Mouse (Mus musculus): ENCODE measurements around the gene Heatr5a. TPM values are rescaled to one million over a fixed set of nuclear protein-coding genes. Genes with fewer than 3 reads are reported as not detected.

Heatr5a gene
- polyA plus RNA-seq, 1 experiment, result 0.07 TPM

DNA sequence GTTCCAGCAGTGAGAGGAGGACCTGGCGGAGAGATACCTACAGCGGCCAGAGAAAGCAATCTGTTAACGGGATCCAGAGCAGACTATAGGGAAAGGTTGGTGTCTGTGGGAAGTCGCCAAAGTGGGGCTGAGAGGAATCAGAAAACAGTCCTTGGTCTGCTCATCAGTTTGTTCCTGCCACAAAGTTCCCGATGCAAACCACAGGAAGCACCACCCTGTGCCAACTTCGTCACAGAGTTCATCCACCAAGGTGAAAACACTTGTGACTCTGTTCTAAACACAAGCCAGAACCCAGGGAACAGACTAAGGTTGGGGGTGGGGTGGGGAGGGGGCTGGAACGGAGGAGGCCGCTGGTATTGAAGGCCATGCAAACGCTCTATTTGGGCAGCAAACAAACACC is 5.4 kb upstream of the Heatr5a start:
- Histone ChIP-seq H3K4me3 (replicated peaks) (no peak overlapping the region), H3K27me3 (ENCODE audit: control insufficient read depth) (no peaks in the 10 kb centered on the region), H3K36me3 (ENCODE audit: control insufficient read depth) (peaks cover 3% of the 10 kb centered on the region; the same call in 1 of the 2 replicates), H3K9me3 (ENCODE audit: control insufficient read depth, low read length) (peaks cover 7% of the 10 kb centered on the region), H3K4me1 (ENCODE audit: control insufficient read depth) (peaks cover 6% of the 10 kb centered on the region)
- TF ChIP-seq GATA1 (IDR thresholded peaks at IDR 0.05; ENCODE audit: low read length) (no peak), TAL1 (IDR thresholded peaks at IDR 0.05; ENCODE audit: low read length) (no peak)

DNA sequence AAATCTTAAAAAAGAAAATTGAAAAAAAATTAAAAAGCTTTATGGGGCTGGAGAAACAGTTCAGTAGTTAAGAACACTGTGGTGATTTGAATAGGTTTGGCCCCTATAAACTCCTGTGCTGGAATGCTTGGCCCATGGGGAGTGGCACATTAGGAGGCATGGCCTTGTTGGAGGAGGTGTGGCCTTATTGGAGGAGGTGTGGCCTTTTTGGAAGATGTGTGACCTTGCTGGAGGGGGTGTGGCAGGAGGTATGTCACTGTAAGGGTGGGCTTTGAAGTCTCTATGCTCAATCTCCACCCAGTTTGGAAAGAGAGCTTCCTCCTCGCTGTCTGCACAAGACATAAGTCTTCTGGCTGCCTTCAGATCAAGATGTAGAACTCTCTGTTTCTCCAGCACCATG is 3.3 kb upstream of the Heatr5a start:
- peaks cover 7% of the 10 kb centered on the region for H3K9me3 ChIP-seq (ENCODE audit: control insufficient read depth, low read length)
- H3K4me1 ChIP-seq (ENCODE audit: control insufficient read depth), result peaks cover 17% of the 10 kb centered on the region
- H3K36me3 ChIP-seq (ENCODE audit: control insufficient read depth), result peaks cover 3% of the 10 kb centered on the region; the same call in 1 of the 2 replicates
- TF ChIP-seq GATA1 (IDR thresholded peaks at IDR 0.05; ENCODE audit: low read length) (no peak), TAL1 (IDR thresholded peaks at IDR 0.05; ENCODE audit: low read length) (no peak)
- H3K4me3 ChIP-seq (replicated peaks), result no peak overlapping the region
- no peaks in the 10 kb centered on the region for H3K27me3 ChIP-seq (ENCODE audit: control insufficient read depth)

DNA sequence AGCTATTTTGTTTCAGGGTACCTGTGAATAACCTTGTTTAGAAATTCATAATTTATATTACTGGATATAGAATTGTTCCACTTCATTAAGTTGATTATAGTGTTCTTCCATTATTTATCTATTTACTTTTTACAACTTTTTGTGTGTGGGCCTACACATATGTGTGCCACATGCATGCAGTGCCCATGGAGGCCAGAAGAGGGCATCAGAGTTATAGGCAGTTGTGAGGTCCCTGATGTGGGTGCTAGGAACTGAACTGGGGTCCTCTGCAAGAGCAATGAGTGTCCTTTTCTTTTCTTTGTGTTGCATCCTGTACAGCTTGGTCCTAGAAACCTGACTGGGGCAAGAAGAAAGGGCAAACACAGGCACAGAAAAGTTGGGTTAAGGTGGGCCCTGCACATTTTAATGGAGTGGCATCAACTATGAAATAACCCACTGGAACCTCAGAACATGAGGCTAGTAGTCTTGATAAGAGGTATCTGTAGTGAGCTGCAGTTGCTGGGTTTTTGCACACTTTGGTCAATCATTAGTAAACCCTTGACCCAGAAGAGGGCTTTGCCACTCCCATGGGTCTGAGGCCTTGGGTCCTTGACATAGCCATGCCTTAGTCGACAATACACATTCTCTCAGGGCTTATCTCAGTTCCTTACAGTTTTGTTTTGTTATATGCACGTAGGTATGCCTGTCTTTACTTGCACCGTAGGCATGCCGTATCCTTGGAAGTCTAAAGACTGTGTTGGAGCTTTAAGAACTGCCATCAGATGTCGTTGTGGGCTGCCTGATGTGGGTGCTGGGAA is 1.3 kb upstream of the Heatr5a start:
- Histone ChIP-seq H3K4me3 (replicated peaks) (no peak overlapping the region), H3K9me3 (ENCODE audit: control insufficient read depth, low read length) (peaks cover 7% of the 10 kb centered on the region)

DNA sequence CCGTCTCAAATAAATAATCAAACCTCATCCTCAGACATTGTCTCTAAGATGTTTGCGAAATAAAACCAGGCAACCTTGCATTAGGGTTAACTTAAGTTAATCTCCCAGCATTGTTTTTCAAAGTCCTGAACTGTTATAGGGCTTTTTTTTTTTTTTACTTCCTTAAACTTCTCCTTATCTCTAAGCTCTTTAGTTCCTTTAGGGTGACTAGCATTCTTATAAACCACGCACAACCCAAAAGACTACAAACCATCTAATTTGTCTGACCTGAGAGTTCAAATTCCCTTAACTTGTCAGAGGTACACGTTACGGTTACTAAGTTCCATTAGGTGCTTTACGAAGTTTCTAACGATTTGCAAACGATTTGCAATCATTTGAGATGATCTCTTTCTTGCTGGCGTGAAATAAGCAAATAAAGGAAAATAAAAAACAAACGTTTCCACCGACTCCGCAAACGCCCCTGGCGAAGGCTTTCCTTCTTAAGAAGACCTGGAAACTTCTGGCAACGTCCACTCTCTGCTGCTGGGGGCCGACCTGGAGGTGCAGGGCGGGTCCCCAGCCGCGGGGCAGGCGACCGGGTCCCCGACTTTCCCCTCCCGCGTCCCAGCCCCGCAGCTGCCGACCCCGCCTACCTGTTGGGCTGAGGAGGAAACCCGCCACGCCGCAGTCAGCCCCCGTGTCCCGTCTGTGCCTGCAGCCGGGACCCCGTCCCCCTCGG is 610 bp downstream of the Heatr5a start:
- Histone ChIP-seq H3K27me3 (ENCODE audit: control insufficient read depth) (no peaks in the 10 kb centered on the region), H3K4me3 (replicated peaks) (peak overlapping the region; percentile 95), H3K9me3 (ENCODE audit: control insufficient read depth, low read length) (peaks cover 7% of the 10 kb centered on the region), H3K4me1 (ENCODE audit: control insufficient read depth) (peaks cover 32% of the 10 kb centered on the region), H3K36me3 (ENCODE audit: control insufficient read depth) (peaks cover 18% of the 10 kb centered on the region)
- TF ChIP-seq GATA1 (IDR thresholded peaks at IDR 0.05; ENCODE audit: low read length), result no peak
- TF ChIP-seq TAL1 (IDR thresholded peaks at IDR 0.05; ENCODE audit: low read length), result no peak

More for the DNA sequence above, 1.3 kb upstream of the Heatr5a start:
- TF ChIP-seq TAL1 (IDR thresholded peaks at IDR 0.05; ENCODE audit: low read length), result no peak
- no peak for TF ChIP-seq GATA1 (IDR thresholded peaks at IDR 0.05; ENCODE audit: low read length)
- Histone ChIP-seq H3K4me1 (ENCODE audit: control insufficient read depth) (peaks cover 32% of the 10 kb centered on the region), H3K36me3 (ENCODE audit: control insufficient read depth) (peaks cover 9% of the 10 kb centered on the region), H3K27me3 (ENCODE audit: control insufficient read depth) (no peaks in the 10 kb centered on the region)

DNA sequence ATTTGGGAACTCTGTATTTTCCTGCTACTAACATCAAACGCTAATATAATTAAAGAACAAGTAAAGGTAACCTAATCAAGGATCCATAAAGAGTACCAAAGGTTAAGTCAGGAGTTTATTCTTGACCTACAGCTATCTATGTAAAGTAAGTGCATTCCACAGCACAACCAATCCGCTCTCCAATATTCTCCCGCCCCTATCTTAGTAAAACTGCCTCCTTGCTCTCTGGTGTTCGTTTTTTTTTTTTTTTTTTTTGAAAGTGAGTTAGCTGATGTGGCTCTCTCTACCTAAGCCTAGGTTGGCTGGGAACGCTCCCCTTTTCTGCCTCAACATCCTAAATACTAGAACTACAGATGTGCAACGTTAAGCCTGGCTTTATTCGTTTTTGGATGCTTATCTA is 1.2 kb downstream of the Heatr5a start:
- H3K4me1 ChIP-seq (ENCODE audit: control insufficient read depth), result peaks cover 32% of the 10 kb centered on the region
- peaks cover 7% of the 10 kb centered on the region for H3K9me3 ChIP-seq (ENCODE audit: control insufficient read depth, low read length)
- TF ChIP-seq TAL1 (IDR thresholded peaks at IDR 0.05; ENCODE audit: low read length) (no peak), GATA1 (IDR thresholded peaks at IDR 0.05; ENCODE audit: low read length) (no peak)
- H3K27me3 ChIP-seq (ENCODE audit: control insufficient read depth), result no peaks in the 10 kb centered on the region
- H3K36me3 ChIP-seq (ENCODE audit: control insufficient read depth), result peaks cover 18% of the 10 kb centered on the region
- peak overlapping the region; percentile 95 for H3K4me3 ChIP-seq (replicated peaks)

DNA sequence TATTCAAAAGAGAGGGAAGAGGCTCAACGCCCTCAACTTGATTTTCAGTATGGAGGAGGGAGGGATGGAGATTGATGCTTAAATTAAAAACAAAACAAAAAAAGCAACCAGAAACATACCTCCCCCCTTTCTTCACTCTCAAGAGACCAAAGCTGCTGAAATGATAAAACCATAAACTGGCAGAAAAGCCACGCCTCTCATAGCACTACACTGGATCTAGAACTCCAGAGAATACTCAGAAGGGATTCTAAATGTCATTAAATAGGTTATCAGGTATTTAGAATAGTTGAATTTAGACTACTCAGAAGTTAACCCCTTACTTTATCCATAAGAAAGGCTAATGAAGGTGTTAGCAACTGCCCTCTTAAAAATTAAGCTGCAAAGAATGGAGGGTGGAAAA is 2.0 kb downstream of the Heatr5a start:
- TF ChIP-seq GATA1 (IDR thresholded peaks at IDR 0.05; ENCODE audit: low read length), result no peak
- TF ChIP-seq TAL1 (IDR thresholded peaks at IDR 0.05; ENCODE audit: low read length), result no peak
- peak overlapping the region; percentile 95 for H3K4me3 ChIP-seq (replicated peaks)
- peaks cover 31% of the 10 kb centered on the region for H3K4me1 ChIP-seq (ENCODE audit: control insufficient read depth)
- H3K27me3 ChIP-seq (ENCODE audit: control insufficient read depth), result no peaks in the 10 kb centered on the region
- H3K36me3 ChIP-seq (ENCODE audit: control insufficient read depth), result peaks cover 19% of the 10 kb centered on the region
- H3K9me3 ChIP-seq (ENCODE audit: control insufficient read depth, low read length), result peaks cover 7% of the 10 kb centered on the region

DNA sequence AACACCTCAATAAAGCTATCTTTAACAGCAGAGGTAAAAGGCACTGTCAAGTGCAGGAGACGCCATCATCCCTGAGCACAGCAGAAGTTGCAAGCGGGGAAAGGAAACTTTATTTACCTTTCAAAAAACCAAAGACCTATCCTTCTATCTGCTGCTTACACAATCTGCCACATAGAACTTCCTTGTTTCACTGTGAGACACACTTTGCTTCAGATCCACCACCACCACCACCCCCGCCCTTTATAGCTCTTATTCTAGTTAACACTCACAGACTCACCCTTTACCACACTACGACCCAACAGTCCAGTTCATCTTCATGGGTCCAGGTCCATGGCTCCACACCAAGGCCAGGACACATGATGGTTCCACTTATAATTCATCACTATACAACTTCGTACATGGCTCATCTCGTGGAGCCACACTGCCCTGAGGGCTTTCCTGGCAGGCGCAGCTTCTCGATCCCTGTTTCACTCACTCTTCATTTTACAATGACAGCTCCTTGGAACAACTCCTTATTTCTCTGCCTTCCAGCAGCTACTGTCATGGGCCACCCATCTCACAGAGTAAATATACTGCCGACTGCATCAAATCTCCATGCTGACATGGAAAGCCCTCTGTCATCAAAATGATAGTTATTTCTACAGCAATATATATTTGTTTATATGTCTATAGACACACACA is 3.1 kb downstream of the Heatr5a start:
- H3K9me3 ChIP-seq (ENCODE audit: control insufficient read depth, low read length), result peaks cover 7% of the 10 kb centered on the region
- no peak overlapping the region for H3K4me3 ChIP-seq (replicated peaks)
- H3K36me3 ChIP-seq (ENCODE audit: control insufficient read depth), result peaks cover 21% of the 10 kb centered on the region
- no peaks in the 10 kb centered on the region for H3K27me3 ChIP-seq (ENCODE audit: control insufficient read depth)
- no peak for TF ChIP-seq GATA1 (IDR thresholded peaks at IDR 0.05; ENCODE audit: low read length)
- no peak for TF ChIP-seq TAL1 (IDR thresholded peaks at IDR 0.05; ENCODE audit: low read length)
- H3K4me1 ChIP-seq (ENCODE audit: control insufficient read depth), result peaks cover 35% of the 10 kb centered on the region

DNA sequence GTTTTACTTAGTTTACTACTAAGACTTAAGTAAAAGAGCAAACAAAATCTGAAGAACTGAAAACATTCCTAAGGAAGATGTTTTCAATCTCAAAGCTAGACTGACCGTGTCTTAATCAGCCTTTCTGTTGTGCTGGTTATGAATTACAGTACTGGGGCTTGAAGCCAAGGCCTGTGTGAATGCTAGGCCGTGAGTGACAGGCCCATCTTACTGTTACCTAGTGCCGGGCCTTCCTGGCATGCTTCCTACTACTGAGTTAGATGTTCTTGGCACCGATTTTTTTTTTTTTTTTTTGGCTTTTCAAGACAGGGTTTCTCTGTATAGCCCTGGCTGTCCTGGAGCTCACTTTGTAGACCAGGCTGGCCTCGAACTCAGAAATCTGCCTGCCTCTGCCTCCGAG is 13.5 kb downstream of the Heatr5a start:
- Histone ChIP-seq H3K9me3 (ENCODE audit: control insufficient read depth, low read length) (no peaks in the 10 kb centered on the region), H3K27me3 (ENCODE audit: control insufficient read depth) (no peaks in the 10 kb centered on the region), H3K36me3 (ENCODE audit: control insufficient read depth) (peaks cover 82% of the 10 kb centered on the region), H3K4me3 (replicated peaks) (no peak overlapping the region), H3K4me1 (ENCODE audit: control insufficient read depth) (no peaks in the 10 kb centered on the region)
- TF ChIP-seq TAL1 (IDR thresholded peaks at IDR 0.05; ENCODE audit: low read length) (no peak), GATA1 (IDR thresholded peaks at IDR 0.05; ENCODE audit: low read length) (no peak)

DNA sequence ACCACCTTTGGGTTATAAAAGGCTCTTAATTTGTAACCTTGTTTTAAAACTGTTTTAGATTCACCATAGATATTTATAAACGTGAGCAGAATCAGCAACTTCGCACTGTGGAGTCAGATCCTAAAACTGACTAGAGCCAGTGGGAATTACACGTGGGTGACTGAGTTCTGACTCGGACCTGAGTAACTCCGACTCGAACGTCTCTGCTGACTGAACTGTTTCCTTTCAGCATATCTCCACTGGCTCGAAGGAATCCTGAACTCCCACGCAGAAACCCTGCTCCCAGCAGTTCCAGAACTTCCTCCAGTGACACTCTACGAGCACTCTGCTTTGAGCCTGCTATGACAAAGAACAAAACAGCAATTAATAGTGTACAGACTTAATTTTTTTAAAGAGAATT is 18.8 kb downstream of the Heatr5a start:
- Histone ChIP-seq H3K4me1 (ENCODE audit: control insufficient read depth) (no peaks in the 10 kb centered on the region), H3K36me3 (ENCODE audit: control insufficient read depth) (peaks cover 92% of the 10 kb centered on the region)
- TF ChIP-seq TAL1 (IDR thresholded peaks at IDR 0.05; ENCODE audit: low read length), result no peak

More for the DNA sequence above, 18.8 kb downstream of the Heatr5a start:
- no peaks in the 10 kb centered on the region for H3K27me3 ChIP-seq (ENCODE audit: control insufficient read depth)
- peaks cover 2% of the 10 kb centered on the region; the same call in 1 of the 2 replicates for H3K9me3 ChIP-seq (ENCODE audit: control insufficient read depth, low read length)
- H3K4me3 ChIP-seq (replicated peaks), result no peak overlapping the region
